Comparison of ENCODE assay signal across 28 mouse cellular contexts in the genomic region with DNA sequence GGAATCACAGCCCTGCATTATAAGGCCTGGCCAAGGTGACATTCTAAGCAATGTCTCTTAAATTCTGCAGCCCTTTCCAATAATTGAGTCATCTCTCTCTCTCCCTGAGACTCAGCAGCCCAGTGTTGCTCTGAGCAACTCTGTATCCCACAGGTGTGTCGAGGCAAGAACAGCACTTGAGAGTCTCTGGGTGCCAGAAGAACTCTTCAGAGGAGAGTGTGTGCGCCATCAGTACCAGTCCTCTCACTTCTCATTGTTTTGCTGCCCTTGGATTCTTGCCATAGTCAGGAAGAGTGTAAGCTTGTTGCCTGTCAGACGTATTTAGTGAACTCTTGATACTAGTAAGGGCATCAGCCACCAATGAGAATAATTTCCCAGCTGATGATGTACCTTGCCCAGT. TPM values are rescaled to one million over a fixed set of nuclear protein-coding genes. Genes with fewer than 3 reads are reported as not detected.
DNase-seq lines count a peak whose midpoint lies in the region; ATAC-seq and TF ChIP-seq lines count a peak whose summit lies in the region.
"Had no signal": no experiment of that assay in that cellular context is flagged by ENCODE, and none has a peak within 500 bp of the region (broad histone marks: within the 10 kb centered on the region; RNA-seq: fewer than 3 reads in every experiment).

No protein-coding gene starts in this region.

- H3K4me2 ChIP-seq in kidney, embryonic 14.5 days (replicated peaks; ENCODE audit: low read depth, low read length) = no peak overlapping the region
- H3K4me2 ChIP-seq in lung, postnatal 0 days (replicated peaks; ENCODE audit: low read depth, low read length) = no peak overlapping the region
- H3K4me2 ChIP-seq: forebrain, embryonic 13.5 days; heart, embryonic 11.5 days; hindbrain, embryonic 12.5 days; hindbrain, embryonic 15.5 days had no signal

- no peak overlapping the region for H3K4me3 ChIP-seq in kidney, adult 2 months (ENCODE audit: insufficient read depth, low read depth, low read length)
- no peak overlapping the region for H3K4me3 ChIP-seq in kidney, embryonic 14.5 days (ENCODE audit: low read length)
- H3K4me3 ChIP-seq in lung, postnatal 0 days (ENCODE audit: low read depth, low read length) = no peak overlapping the region
- H3K4me3 ChIP-seq: forebrain, embryonic 10.5 days; forebrain, embryonic 13.5 days; hindbrain, embryonic 12.5 days; hindbrain, embryonic 15.5 days had no signal

- no peaks in the 10 kb centered on the region for H3K9me3 ChIP-seq in kidney, embryonic 14.5 days (ENCODE audit: control insufficient read depth, low read length)
- no peaks in the 10 kb centered on the region for H3K9me3 ChIP-seq in lung, postnatal 0 days (ENCODE audit: low read length)
- H3K9me3 ChIP-seq: forebrain, embryonic 10.5 days; forebrain, embryonic 13.5 days; G1E; hindbrain, embryonic 12.5 days; hindbrain, embryonic 15.5 days had no signal

- H3K4me1 ChIP-seq in kidney, adult 2 months (ENCODE audit: control insufficient read depth, insufficient read depth, low read length) = peaks cover 4% of the 10 kb centered on the region; the same call in 1 of the 2 replicates
- H3K4me1 ChIP-seq in kidney, embryonic 14.5 days (ENCODE audit: control insufficient read depth, insufficient read depth, low read length) = peaks cover 10% of the 10 kb centered on the region
- H3K4me1 ChIP-seq in lung, postnatal 0 days (ENCODE audit: insufficient read depth, low read depth, low read length) = peaks cover 8% of the 10 kb centered on the region

- peaks cover 7% of the 10 kb centered on the region for H3K36me3 ChIP-seq in kidney, adult 2 months (ENCODE audit: control insufficient read depth, insufficient read depth, low read length)
- H3K36me3 ChIP-seq in kidney, embryonic 14.5 days (ENCODE audit: control insufficient read depth, insufficient read depth, low read length) = peaks cover 78% of the 10 kb centered on the region
- peaks cover 44% of the 10 kb centered on the region for H3K36me3 ChIP-seq in lung, postnatal 0 days (ENCODE audit: insufficient read depth, low read length)

- H3K9ac ChIP-seq in kidney, embryonic 14.5 days (ENCODE audit: low read depth, low read length) = no peak overlapping the region
- no peak overlapping the region for H3K9ac ChIP-seq in lung, postnatal 0 days (replicated peaks; ENCODE audit: low read depth)
- H3K9ac ChIP-seq: forebrain, embryonic 13.5 days; hindbrain, embryonic 12.5 days; hindbrain, embryonic 15.5 days had no signal

- TF ChIP-seq POLR2A in kidney, adult 2 months (IDR thresholded peaks at IDR 0.05; ENCODE audit: low read depth, low read length) = no peak

- no peak for ATAC-seq in kidney, embryonic 14.5 days (ENCODE audit: low FRiP score, low TSS enrichment)
- peak; percentile 85 for ATAC-seq in lung, postnatal 0 days
- ATAC-seq: forebrain, embryonic 13.5 days; forebrain, embryonic 16.5 days; Patski had no signal

- no peak overlapping the region for H3K27ac ChIP-seq in kidney, adult 2 months (ENCODE audit: insufficient read depth, low read depth, low read length)
- no peak overlapping the region for H3K27ac ChIP-seq in kidney, embryonic 14.5 days (ENCODE audit: low read depth, low read length)
- no peak overlapping the region for H3K27ac ChIP-seq in lung, postnatal 0 days (ENCODE audit: low read length)
- H3K27ac ChIP-seq: forebrain, embryonic 10.5 days; forebrain, embryonic 13.5 days; hindbrain, embryonic 12.5 days; hindbrain, embryonic 15.5 days had no signal

- peak; percentile 50; the same call in 1 of the 2 replicates for TF ChIP-seq EP300 in lung, postnatal 0 days (IDR thresholded peaks at IDR 0.05)

- H3K27me3 ChIP-seq in kidney, adult 2 months (replicated peaks; ENCODE audit: control insufficient read depth, insufficient read depth, low read length) = no peaks in the 10 kb centered on the region
- no peaks in the 10 kb centered on the region for H3K27me3 ChIP-seq in kidney, embryonic 14.5 days (ENCODE audit: control insufficient read depth, insufficient read depth, low read length)
- no peaks in the 10 kb centered on the region for H3K27me3 ChIP-seq in lung, postnatal 0 days (replicated peaks; ENCODE audit: insufficient read depth, low read length)
- H3K27me3 ChIP-seq: CH12.LX; forebrain, embryonic 13.5 days; hindbrain, embryonic 12.5 days; hindbrain, embryonic 15.5 days; Patski had no signal

- 61% methylated on average over 3 of the region's 3 CpGs for WGBS in kidney, adult 2 months
- WGBS in kidney, embryonic 14.5 days = 92% methylated on average over 3 of the region's 3 CpGs
- 55% methylated on average over 3 of the region's 3 CpGs for WGBS in lung, postnatal 0 days

- DNase-seq in kidney, adult 2 months = peak; percentile 48
- peak; percentile 13 for DNase-seq in kidney, postnatal 14 days
- no peak for DNase-seq in kidney, adult 11 months
- peak; percentile 72 for DNase-seq in lung, postnatal 0 days (ENCODE audit: low spot score)
- no peak for DNase-seq in lung, postnatal 4 days
- DNase-seq in frontal cortex, postnatal 14 days (ENCODE audit: low spot score in 2 of 2) = no peak
- DNase-seq: adrenal gland, postnatal 10 days; adrenal gland, postnatal 36 days; B cell, adult 2 months; cerebellum, adult 18-20 months; cerebellum, adult 9-10 months; cerebellum, postnatal 14 days; gastrocnemius, postnatal 10 days; heart, adult 11 months had no signal

- no peak for TF ChIP-seq CTCF in kidney, adult 2 months (conservative IDR thresholded peaks at IDR 0.05; ENCODE audit: insufficient read depth, insufficient read length, low read depth, low read length)
- TF ChIP-seq CTCF in lung, postnatal 0 days (IDR thresholded peaks at IDR 0.05) = no peak

RNA-seq across cellular contexts. Expression of a gene that starts 5.1 kb away (rescaled TPM):
- 16.4 and 17.0 TPM in 2 replicates for polyA plus RNA-seq in kidney, adult 2 months (2012; rRNA removed)
- polyA plus RNA-seq in kidney, embryonic 14.5 days (2014; fragmentation: Nextera tagmentation; extraction: Ambion mirVana) = 20.6 and 28.0 TPM in 2 replicates
- 21.7 and 23.8 TPM in 2 replicates for polyA plus RNA-seq in lung, postnatal 0 days (2015; fragmentation: Nextera tagmentation; extraction: Ambion mirVana)

RNA-seq across cellular contexts. Expression of a gene that starts 12.5 kb away (rescaled TPM):
- polyA plus RNA-seq in kidney, adult 2 months (2012; rRNA removed) = 1,573 and 1,885 TPM in 2 replicates
- polyA plus RNA-seq in kidney, embryonic 14.5 days (2014; fragmentation: Nextera tagmentation; extraction: Ambion mirVana) = 579 and 700 TPM in 2 replicates
- 348 and 406 TPM in 2 replicates for polyA plus RNA-seq in lung, postnatal 0 days (2015; fragmentation: Nextera tagmentation; extraction: Ambion mirVana)

RNA-seq across cellular contexts. Expression of a gene that starts 15.1 kb away (rescaled TPM):
- not detected in 2 replicates for polyA plus RNA-seq in kidney, adult 2 months (2012; rRNA removed)
- polyA plus RNA-seq in kidney, embryonic 14.5 days (2014; fragmentation: Nextera tagmentation; extraction: Ambion mirVana) = not detected in 2 replicates
- 0.86 TPM in 1 of 2 replicates, not detected in the other for polyA plus RNA-seq in lung, postnatal 0 days (2015; fragmentation: Nextera tagmentation; extraction: Ambion mirVana)
- polyA plus RNA-seq: embryonic facial prominence, embryonic 11.5 days; embryonic facial prominence, embryonic 14.5 days; forebrain, embryonic 10.5 days; forebrain, embryonic 13.5 days; forebrain, embryonic 16.5 days; G1E; heart, embryonic 11.5 days; heart, embryonic 14.5 days; heart, postnatal 0 days; hindbrain, embryonic 12.5 days; hindbrain, embryonic 15.5 days; Patski had no signal

RNA-seq across cellular contexts. Expression of a gene that starts 22.1 kb away (rescaled TPM):
- polyA plus RNA-seq in kidney, adult 2 months (2012; rRNA removed) = 5.3 and 6.8 TPM in 2 replicates
- polyA plus RNA-seq in kidney, embryonic 14.5 days (2014; fragmentation: Nextera tagmentation; extraction: Ambion mirVana) = 0.76 and 0.87 TPM in 2 replicates
- polyA plus RNA-seq in lung, postnatal 0 days (2015; fragmentation: Nextera tagmentation; extraction: Ambion mirVana) = 0.42 and 0.46 TPM in 2 replicates

Comparison
In these comparisons a context has a peak if more than half of its experiments do, and no peak if none do; other contexts are left out.
1. DNase-seq: peak in kidney, adult 2 months (single experiment), kidney, postnatal 14 days (single experiment) and lung, postnatal 0 days (single experiment); none in kidney, adult 11 months (single experiment), lung, postnatal 4 days (0 of 2) and frontal cortex, postnatal 14 days (0 of 2).